Mouse (Mus musculus): ENCODE data around the gene Las1l. TPM values are rescaled to one million over a fixed set of nuclear protein-coding genes. Genes with fewer than 3 reads are reported as not detected.
"Not testable (repeated sequence)": the region's sequence is repeated elsewhere in the genome, so short reads cannot be mapped to it uniquely, and the experiment has no call there.

Las1l gene
- polyA plus RNA-seq, 1 experiment from 2014 or later, result 65.6 TPM

- Histone ChIP-seq H3K27ac (ENCODE audit: low read length) (no peak overlapping the region), H3K4me3 (ENCODE audit: low read length) (no peak overlapping the region), H3K27me3 (replicated peaks; ENCODE audit: control insufficient read depth, insufficient read depth, low read length) (no peaks in the 10 kb centered on the region), H3K9ac (ENCODE audit: low read depth, low read length) (no peak overlapping the region), H3K36me3 (ENCODE audit: control insufficient read depth, insufficient read depth, low read length) (no peaks in the 10 kb centered on the region), H3K9me3 (ENCODE audit: control insufficient read depth, low read length) (no peaks in the 10 kb centered on the region), H3K4me1 (ENCODE audit: control insufficient read depth, insufficient read depth, low read length) (no peaks in the 10 kb centered on the region), H3K4me2 (ENCODE audit: low read depth, low read length) (no peak overlapping the region)
- 70% methylated on average over 2 of the region's 2 CpGs for WGBS
- ATAC-seq, result no peak
Measured at GRCm38 (mm10) chrX:95963366-95963765, 6.6 kb upstream of the Las1l start.

- Histone ChIP-seq H3K4me2 (ENCODE audit: low read depth, low read length) (peak overlapping the region; percentile 46; the same call in 1 of the 2 replicates), H3K4me3 (ENCODE audit: low read length) (peak overlapping the region; percentile 33; the same call in 1 of the 2 replicates)
- ATAC-seq, result peak; percentile 37; the same call in 1 of the 2 replicates
- not testable (repeated sequence) for H3K27ac ChIP-seq (ENCODE audit: low read length); H3K9me3 ChIP-seq (ENCODE audit: control insufficient read depth, low read length); H3K27me3 ChIP-seq (replicated peaks; ENCODE audit: control insufficient read depth, insufficient read depth, low read length); H3K4me1 ChIP-seq (ENCODE audit: control insufficient read depth, insufficient read depth, low read length); H3K36me3 ChIP-seq (ENCODE audit: control insufficient read depth, insufficient read depth, low read length); H3K9ac ChIP-seq (ENCODE audit: low read depth, low read length)
- WGBS, result 37% methylated on average over 11 of the region's 11 CpGs
Measured at GRCm38 (mm10) chrX:95957461-95957860, 699 bp upstream of the Las1l start.

GRCm38 (mm10) chrX:95950776-95951175 lies 6.0 kb downstream of the Las1l start:
- H3K36me3 ChIP-seq (ENCODE audit: control insufficient read depth, insufficient read depth, low read length), result no peaks in the 10 kb centered on the region
- no peak overlapping the region for H3K9ac ChIP-seq (ENCODE audit: low read depth, low read length)
- no peaks in the 10 kb centered on the region for H3K9me3 ChIP-seq (ENCODE audit: control insufficient read depth, low read length)
- no peak for ATAC-seq
- H3K27ac ChIP-seq (ENCODE audit: low read length), result no peak overlapping the region
- no peaks in the 10 kb centered on the region for H3K27me3 ChIP-seq (replicated peaks; ENCODE audit: control insufficient read depth, insufficient read depth, low read length)
- 46% methylated on average over 3 of the region's 3 CpGs for WGBS
- H3K4me1 ChIP-seq (ENCODE audit: control insufficient read depth, insufficient read depth, low read length), result 0 out of 2 replicates have a peak, but pooled peaks cover 2% of the 10 kb centered on the region
- no peak overlapping the region for H3K4me3 ChIP-seq (ENCODE audit: low read length)
- H3K4me2 ChIP-seq (ENCODE audit: low read depth, low read length), result no peak overlapping the region

GRCm38 (mm10) chrX:95948135-95948534 lies 8.6 kb downstream of the Las1l start:
- Histone ChIP-seq H3K36me3 (ENCODE audit: control insufficient read depth, insufficient read depth, low read length) (no peaks in the 10 kb centered on the region), H3K9ac (ENCODE audit: low read depth, low read length) (no peak overlapping the region)

GRCm38 (mm10) chrX:95945496-95945895 lies 11.3 kb downstream of the Las1l start:
- no peaks in the 10 kb centered on the region for H3K4me1 ChIP-seq (ENCODE audit: control insufficient read depth, insufficient read depth, low read length)
- 90% methylated on average over 2 of the region's 2 CpGs for WGBS
- no peak overlapping the region for H3K27ac ChIP-seq (ENCODE audit: low read length)
- ATAC-seq, result no peak
- no peak overlapping the region for H3K4me2 ChIP-seq (ENCODE audit: low read depth, low read length)
- no peaks in the 10 kb centered on the region for H3K27me3 ChIP-seq (replicated peaks; ENCODE audit: control insufficient read depth, insufficient read depth, low read length)
- H3K9ac ChIP-seq (ENCODE audit: low read depth, low read length), result no peak overlapping the region
- H3K4me3 ChIP-seq (ENCODE audit: low read length), result no peak overlapping the region
- H3K36me3 ChIP-seq (ENCODE audit: control insufficient read depth, insufficient read depth, low read length), result no peaks in the 10 kb centered on the region
- H3K9me3 ChIP-seq (ENCODE audit: control insufficient read depth, low read length), result no peaks in the 10 kb centered on the region

More at GRCm38 (mm10) chrX:95948135-95948534, 8.6 kb downstream of the Las1l start:
- Histone ChIP-seq H3K4me3 (ENCODE audit: low read length) (no peak overlapping the region), H3K4me2 (ENCODE audit: low read depth, low read length) (no peak overlapping the region), H3K27me3 (replicated peaks; ENCODE audit: control insufficient read depth, insufficient read depth, low read length) (no peaks in the 10 kb centered on the region), H3K4me1 (ENCODE audit: control insufficient read depth, insufficient read depth, low read length) (no peaks in the 10 kb centered on the region), H3K27ac (ENCODE audit: low read length) (no peak overlapping the region), H3K9me3 (ENCODE audit: control insufficient read depth, low read length) (no peaks in the 10 kb centered on the region)
- WGBS, result 88% methylated on average over 4 of the region's 4 CpGs
- no peak for ATAC-seq

- H3K4me3 ChIP-seq (ENCODE audit: low read length), result no peak overlapping the region
- H3K9ac ChIP-seq (ENCODE audit: low read depth, low read length), result no peak overlapping the region
- H3K27me3 ChIP-seq (replicated peaks; ENCODE audit: control insufficient read depth, insufficient read depth, low read length), result no peaks in the 10 kb centered on the region
- ATAC-seq, result no peak
- no peaks in the 10 kb centered on the region for H3K9me3 ChIP-seq (ENCODE audit: control insufficient read depth, low read length)
- no peaks in the 10 kb centered on the region; the same call in none of the 2 replicates for H3K36me3 ChIP-seq (ENCODE audit: control insufficient read depth, insufficient read depth, low read length)
- no peak overlapping the region for H3K27ac ChIP-seq (ENCODE audit: low read length)
- H3K4me2 ChIP-seq (ENCODE audit: low read depth, low read length), result no peak overlapping the region
- WGBS, result 93% methylated on average over 2 of the region's 2 CpGs
- H3K4me1 ChIP-seq (ENCODE audit: control insufficient read depth, insufficient read depth, low read length), result no peaks in the 10 kb centered on the region
Measured at GRCm38 (mm10) chrX:95935481-95935880, 21.3 kb downstream of the Las1l start.

- H3K4me2 ChIP-seq (ENCODE audit: low read depth, low read length), result no peak overlapping the region
- no peaks in the 10 kb centered on the region for H3K36me3 ChIP-seq (ENCODE audit: control insufficient read depth, insufficient read depth, low read length)
- no peak overlapping the region for H3K9ac ChIP-seq (ENCODE audit: low read depth, low read length)
- H3K4me3 ChIP-seq (ENCODE audit: low read length), result no peak overlapping the region
- 89% methylated on average over 3 of the region's 3 CpGs for WGBS
- no peak overlapping the region for H3K27ac ChIP-seq (ENCODE audit: low read length)
- H3K9me3 ChIP-seq (ENCODE audit: control insufficient read depth, low read length), result no peaks in the 10 kb centered on the region
- ATAC-seq, result no peak
- no peaks in the 10 kb centered on the region for H3K4me1 ChIP-seq (ENCODE audit: control insufficient read depth, insufficient read depth, low read length)
- H3K27me3 ChIP-seq (replicated peaks; ENCODE audit: control insufficient read depth, insufficient read depth, low read length), result no peaks in the 10 kb centered on the region
Measured at GRCm38 (mm10) chrX:95902716-95903115, 54.0 kb downstream of the Las1l start.

Other genes with a start within 250 kb of the Las1l start
- gene Zc3h12b, start 245.3 kb downstream of the Las1l start, polyA plus RNA-seq (2015; fragmentation: Nextera tagmentation; extraction: Ambion mirVana), result 1.1 and 1.3 TPM in 2 replicates
- 63.3 and 65.4 TPM in 2 replicates for gene Msn, start 139.1 kb upstream of the Las1l start, polyA plus RNA-seq (2015; fragmentation: Nextera tagmentation; extraction: Ambion mirVana)